Mouse (Mus musculus): Measurements from ENCODE around the gene Gm20696.

Gene Gm20696

DNA sequence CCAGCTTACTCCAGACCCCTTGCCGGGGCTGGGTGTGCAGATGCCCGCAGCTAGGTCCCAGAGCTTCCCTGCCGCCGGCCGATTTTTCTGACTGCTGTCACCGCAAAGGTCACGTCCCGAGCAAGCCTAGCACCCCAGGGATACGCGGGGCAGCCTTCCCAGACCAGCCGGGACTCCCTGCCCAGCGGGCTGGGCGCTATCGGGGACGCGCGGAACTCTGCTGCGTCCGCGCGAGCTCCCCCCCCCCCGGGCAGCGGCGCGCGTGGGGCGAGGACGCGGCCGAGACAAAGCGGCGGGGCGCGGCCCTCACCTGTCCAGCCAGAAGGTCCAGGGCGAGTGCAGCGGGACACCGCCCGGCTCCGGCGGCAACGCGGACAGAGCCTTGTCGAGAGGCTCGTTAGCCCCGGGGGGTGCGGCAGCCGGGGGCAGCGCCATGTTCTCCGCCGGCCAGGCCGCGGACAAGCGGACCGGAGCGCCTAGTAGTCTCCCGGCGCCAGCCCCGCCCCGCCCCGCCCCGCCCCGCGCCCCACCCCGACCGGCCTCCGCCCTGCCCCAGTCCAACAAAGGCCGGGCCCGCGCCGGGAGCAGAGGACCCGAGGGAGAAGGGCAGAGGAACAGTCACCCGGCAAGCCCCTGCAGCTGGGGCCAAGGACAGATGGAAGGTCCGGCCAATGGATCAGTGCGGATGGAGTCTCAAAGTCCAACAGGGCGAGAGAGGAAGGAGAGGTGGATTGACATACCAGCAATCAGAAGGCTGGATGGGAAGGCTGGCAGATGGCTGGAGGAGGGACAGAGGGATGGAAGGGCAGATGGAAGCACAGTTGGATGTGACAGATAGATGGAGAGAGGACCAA lies at the start of gene Gm20696, which contains the start of gene Eif4e3:
TSS of gene Gm20696 (minus strand) at position 480 of the 854 bp plus-strand sequence.
TSS of gene Eif4e3 (minus strand) at position 454 of the 854 bp plus-strand sequence.
- DNase-seq (ENCODE audit: low read depth, low spot score) = peak; percentile 35

DNA sequence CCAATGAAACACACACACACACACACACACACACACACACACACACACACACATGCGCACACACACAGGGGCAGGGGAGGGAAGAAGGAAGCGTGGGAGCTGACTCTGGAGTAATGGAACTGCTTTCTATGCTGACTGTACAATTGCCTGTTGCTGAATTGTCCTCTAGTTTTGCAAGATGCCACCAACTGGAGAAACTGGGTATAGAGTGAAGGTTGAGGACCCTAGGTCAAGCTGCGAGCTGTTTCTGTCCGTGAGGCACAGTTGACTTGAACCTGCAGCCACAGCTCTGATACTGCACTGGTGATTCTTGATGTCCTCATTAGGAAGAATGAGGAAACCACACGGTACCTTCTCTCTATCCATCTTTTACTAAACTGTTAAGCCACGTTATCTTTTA lies 49.3 kb upstream of the Gm20696 start:
- no peak for DNase-seq (ENCODE audit: low read depth, low spot score)

DNA sequence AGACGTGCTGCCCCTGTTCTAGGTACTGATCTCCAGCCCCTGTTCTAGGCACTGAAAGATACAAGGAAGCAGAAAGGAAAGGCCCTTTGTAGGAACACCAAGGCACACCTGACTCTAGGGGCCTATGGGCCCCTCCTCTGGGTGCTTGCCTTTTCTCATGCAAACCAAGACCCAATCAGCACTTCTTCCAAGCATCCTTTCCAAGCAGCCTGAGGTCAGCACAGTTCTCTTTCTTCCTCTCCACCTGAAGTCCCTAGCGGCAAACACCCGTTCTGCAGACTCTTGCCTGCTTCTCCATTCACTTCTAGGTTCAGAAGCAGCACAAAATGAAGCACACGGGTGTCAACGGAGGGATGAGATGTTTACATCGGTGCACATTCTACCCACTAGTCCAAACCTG lies 48.6 kb upstream of the Gm20696 start:
- DNase-seq (ENCODE audit: low read depth, low spot score) = no peak

DNA sequence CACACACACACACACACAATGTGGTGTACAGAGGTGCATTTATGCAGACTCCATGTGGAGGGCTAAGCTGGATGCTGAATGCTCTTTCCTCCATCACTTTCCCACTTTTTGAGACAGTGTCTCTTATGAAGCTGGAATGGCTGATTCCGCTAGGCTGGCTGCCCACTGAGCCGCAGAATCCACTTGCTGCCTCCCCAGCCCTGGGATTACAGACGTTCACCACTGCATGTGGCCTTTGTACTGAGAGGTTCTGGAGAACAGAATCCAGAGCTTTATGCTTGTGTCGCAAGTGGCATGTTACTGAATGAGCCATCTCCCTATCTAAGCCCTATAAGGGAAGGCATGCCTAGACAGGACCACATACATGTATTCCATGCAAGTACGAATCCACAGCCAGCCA lies 46.7 kb upstream of the Gm20696 start:
- DNase-seq (ENCODE audit: low read depth, low spot score) = no peak

DNA sequence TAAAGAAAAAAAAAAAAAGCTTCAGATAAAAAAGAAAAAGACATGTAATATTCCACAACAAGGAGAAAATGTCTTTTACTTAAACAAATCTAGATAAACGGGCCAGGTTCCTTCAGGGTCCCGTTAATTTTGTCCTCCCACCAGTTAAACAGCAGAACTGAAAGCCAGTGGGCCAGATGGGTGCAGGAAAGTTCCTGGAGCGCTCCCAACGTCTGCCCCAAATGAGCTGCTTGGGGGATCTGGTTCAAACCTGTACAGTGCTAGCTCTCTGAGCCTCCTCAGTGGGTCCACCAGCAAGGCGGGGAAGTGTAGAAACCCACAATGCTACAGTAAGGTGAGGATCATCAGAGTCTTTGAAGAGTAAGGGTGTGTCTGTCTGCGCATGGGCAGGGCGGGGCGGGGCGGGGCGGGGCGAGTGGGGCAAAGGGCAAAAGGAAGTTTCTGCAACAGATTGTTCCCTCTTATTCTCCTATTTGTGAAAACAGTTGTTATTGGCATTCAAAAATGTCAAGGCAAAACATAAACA lies 45.0 kb upstream of the Gm20696 start:
- no peak for DNase-seq (ENCODE audit: low read depth, low spot score)

DNA sequence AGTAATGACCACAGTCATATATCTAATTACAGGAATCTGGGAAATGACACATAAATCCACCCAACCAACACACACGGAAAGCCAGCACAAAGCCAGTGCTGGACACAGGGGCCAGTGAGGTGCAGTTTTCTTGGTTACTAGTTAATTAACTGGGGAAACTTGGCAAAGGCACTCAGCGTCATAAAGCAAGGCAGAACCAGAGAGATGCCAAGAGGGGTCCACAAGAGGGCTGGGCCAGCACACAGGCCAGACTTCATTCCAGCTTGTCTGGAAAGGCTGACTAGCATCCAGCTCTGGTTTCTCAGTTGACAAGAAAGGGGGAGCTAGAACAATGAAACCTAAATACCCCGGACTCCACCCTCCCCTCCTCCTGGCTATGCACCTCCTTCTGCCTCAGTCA lies 33.9 kb upstream of the Gm20696 start:
- no peak for DNase-seq (ENCODE audit: low read depth, low spot score)

DNA sequence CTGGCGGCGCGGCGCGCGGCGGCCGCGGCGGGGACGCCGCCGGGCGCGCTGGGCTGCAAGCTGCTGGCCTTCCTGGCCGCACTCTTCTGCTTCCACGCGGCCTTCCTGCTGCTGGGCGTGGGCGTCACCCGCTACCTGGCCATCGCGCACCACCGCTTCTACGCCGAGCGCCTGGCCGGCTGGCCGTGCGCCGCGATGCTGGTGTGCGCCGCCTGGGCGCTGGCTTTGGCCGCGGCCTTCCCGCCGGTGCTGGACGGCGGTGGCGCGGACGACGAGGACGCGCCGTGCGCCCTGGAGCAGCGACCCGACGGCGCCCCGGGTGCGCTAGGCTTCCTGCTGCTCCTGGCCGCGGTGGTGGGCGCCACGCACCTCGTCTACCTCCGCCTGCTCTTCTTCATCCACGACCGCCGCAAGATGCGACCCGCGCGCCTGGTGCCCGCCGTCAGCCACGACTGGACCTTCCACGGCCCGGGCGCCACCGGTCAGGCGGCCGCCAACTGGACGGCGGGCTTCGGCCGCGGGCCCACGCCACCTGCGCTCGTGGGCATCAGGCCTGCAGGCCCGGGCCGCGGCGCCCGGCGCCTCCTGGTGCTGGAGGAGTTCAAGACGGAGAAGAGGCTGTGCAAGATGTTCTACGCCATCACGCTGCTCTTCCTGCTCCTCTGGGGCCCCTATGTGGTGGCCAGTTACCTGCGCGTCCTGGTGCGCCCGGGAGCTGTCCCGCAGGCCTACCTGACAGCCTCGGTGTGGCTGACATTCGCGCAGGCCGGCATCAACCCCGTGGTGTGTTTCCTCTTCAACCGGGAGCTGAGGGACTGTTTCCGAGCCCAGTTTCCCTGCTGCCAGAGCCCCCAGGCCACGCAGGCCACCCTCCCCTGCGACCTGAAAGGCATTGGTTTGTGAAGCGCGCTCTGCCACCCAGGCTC lies 26.6 kb upstream of the Gm20696 start:
- no peak for DNase-seq (ENCODE audit: low read depth, low spot score)

DNA sequence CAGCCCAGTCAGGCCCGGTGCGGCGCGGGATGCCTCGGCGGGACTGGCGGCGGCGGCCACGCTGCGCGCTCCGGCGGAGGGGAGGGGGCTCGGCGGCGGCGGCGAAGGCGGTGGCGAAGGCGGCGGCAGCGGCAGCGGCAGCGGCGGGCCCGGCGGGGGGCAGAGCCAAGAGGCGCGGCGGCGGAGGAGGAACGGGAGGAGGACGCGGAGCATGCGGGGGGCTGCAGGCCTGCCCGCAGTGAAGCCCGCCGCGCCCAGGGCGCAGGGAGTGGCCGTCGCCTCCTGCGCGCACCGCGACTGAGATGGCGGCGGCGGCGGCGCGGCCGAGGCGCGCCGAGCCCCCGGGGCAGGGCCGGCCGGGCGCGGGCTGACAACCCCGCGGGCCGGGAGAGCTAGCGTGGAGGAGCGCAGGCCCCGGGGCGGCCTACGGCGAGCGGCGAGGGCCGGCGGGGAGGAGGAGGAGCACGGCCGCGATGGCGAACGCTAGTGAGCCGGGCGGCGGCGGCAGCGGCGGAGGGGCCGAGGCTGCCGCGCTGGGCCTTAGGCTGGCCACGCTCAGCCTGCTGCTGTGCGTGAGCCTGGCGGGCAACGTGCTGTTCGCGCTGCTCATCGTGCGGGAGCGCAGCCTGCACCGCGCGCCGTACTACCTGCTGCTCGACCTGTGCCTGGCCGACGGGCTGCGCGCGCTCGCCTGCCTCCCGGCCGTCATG lies 25.8 kb upstream of the Gm20696 start, which contains the start of gene Gpr27:
TSS of gene Gpr27 (plus strand) at position 474 of the 710 bp plus-strand sequence.
- peak; percentile 44 for DNase-seq (ENCODE audit: low read depth, low spot score)

DNA sequence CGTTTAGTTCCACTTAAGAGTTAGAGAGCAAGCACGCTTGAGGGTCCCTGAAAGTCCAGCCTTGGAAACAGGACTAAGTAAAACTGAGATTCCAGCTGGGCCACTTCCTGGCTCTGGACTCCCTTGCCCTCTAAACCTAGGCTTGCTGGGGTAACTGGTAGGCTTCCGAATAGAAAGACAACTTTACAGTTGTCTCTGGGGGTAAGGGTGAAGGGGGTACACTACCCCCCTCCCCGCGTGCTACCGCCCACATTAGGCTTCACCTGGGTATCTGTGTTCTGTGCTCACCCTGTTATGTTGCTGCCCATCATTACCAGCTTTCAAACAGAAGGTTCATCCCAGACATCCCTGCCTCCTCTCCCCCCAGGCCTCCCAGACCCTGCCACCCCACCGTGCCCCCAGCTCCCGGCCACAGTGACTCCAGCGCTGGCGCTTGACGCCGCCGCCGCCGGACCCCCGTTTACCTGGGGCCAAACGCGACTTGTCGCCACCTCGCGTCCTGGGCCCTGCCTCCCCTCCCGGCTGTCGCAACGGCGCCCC lies 25.1 kb upstream of the Gm20696 start:
- no peak for DNase-seq (ENCODE audit: low read depth, low spot score)

DNA sequence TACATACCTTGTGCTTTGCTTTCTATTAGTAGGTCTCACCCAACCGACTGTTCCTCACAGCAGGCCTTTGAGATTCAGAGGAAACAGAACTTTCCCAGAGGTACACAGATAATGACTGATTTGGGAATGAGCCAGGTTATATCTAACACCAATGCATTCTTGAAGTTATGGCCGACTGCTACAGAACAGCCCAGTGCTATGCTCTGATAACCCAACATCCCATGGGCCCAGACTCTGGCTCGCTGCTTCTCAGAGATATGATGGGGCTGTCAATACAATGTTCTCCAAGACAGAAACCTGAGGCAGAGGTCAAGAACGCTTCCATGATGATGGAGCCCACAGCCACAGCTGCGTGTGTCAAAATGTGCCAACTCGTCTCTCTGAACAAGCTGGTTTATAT lies 21.9 kb upstream of the Gm20696 start:
- DNase-seq (ENCODE audit: low read depth, low spot score) = no peak

DNA sequence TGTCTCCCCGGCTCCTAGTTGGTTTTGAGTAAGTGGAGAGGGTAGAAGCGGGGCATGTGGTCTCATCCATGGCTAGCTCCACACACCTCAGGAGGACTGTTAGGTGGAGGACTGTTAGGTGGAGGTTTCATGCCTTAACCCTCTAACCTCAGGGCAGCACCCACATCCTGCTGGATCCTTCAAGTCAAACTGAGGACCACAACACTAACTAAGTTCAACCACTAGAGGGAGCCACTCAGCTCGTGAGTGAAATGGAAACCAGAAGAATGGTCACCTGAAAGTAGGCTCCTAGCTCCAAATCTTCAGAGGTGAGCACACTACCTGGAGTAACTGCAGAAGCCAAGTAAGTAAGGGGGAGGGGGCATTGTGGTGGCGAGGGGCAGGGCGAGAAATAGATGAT lies 18.3 kb upstream of the Gm20696 start:
- DNase-seq (ENCODE audit: low read depth, low spot score) = peak; percentile 51

DNA sequence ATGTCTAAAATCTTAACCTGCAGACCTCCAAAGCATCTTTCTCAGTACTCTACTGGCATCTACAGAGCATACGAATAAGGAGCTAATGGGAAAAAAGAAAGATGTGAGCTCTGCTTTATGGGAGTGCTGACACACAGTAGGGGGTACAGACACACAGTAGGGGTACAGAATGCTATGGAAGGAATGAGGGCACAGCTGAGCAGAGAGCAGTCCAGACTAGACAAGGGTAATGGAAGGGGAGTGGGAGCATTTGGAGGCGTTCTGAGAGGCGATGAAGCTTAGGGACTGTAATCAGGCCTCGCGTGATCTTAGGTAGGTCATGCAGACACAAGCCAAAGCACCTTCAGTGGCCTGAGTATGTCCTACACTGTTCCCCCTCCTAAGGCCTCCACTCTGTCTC lies 17.4 kb upstream of the Gm20696 start:
- no peak for DNase-seq (ENCODE audit: low read depth, low spot score)

DNA sequence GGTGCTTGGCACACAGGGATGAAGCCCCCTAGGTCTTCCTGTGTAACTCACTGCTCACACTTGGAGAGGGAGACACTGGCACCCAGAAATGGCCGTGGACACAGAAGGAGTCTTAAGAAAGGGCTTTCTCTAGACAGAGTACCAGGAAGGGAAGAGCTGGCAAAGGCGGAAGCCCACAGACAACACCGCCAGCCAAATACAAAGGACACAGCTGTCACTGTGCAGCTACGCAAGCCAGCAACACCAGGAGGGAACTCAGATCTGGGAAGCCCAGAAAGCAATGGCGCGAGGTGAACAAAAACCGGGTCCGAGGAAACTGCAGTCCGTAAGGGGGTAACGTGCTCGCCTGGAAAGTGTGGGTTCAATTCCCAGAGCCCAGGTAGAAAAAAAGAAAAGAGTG lies 11.5 kb upstream of the Gm20696 start:
- DNase-seq (ENCODE audit: low read depth, low spot score) = no peak

DNA sequence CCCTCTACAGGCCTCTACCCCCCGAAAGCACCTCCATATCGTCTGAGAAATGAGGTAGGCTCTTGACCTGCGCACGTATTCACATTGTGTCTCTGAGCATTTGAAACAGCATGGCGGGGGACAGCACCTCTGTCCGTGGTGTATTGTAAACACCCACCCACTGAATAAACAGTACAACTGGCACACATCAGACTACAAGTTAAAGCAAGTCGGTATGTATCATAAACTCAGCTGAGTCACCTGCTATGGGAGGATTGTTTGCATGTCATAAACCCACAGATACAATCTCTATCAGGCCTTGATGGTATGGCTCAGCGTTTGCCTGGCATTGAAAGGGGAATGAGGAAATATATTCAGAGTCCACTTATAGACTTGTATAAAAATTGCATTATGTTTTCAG lies 10.7 kb upstream of the Gm20696 start:
- no peak for DNase-seq (ENCODE audit: low read depth, low spot score)

DNA sequence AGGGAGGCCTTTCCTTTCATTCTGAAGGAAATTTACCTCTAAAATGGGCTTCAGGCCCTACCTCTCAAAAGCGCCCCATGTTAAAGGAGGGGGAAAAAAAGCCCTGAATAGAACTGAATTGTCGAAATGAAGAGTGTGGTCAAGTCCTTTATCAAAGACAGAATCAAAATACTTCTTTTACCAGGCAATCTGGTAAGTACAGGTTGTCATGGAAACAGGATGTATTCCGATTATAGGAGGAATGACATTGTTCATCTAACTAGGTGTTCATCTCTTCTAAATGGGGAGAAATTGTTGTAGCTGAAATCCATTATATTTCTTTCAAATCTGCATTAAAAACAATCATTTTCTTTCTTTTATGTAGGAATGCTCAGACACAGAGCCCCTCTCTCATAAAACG lies 7.9 kb upstream of the Gm20696 start:
- DNase-seq (ENCODE audit: low read depth, low spot score) = no peak

DNA sequence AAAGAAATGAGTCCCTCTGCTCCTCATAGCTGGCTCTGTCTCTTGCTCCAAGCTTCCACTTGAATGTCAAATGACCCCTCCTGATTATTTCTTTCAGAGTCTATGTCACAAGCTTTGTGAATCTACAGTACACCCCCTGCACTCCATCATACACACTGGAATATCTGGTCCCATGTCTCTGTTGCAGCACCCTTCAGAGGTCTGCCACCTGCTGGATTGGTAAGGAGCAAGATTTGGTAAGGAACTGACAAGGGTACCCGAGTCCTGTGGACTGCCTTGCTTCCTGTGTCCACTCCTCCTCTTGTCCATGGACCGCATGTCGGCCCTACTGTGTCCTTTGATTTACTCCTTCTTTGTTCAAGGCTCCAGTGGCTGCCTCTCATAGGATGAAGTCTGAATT lies 5.2 kb upstream of the Gm20696 start:
- DNase-seq (ENCODE audit: low read depth, low spot score) = no peak

DNA sequence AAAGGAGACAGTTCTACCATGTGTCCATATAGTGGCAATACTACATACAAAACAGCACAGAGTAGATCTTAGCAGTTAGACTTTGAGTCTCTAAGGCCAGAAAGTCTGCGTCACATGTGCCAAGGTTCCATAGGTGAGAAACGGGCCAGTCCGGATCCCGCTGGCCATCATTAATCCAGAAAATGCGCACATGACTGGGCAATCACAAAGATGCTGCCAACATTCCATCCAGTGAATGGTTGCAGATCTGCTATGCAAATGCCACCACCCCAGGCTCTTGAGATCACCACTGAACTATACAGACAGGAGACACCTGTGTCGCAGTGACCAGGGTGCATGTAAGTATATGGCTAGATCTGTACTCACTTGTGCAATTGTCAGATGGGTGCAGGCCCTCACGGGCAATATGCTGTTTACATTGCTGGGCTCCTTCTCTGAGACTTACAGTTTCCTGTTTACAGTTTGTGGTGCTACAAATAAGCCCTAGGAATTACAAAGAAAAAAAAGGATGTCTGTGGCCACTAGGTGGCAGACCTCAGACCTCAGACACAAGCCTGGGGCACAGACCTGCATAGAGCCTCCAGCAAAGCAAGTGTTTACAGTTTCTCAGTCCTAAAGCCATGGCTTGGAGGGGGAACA lies 4.0 kb upstream of the Gm20696 start:
- peak; percentile 75 for DNase-seq (ENCODE audit: low read depth, low spot score)

DNA sequence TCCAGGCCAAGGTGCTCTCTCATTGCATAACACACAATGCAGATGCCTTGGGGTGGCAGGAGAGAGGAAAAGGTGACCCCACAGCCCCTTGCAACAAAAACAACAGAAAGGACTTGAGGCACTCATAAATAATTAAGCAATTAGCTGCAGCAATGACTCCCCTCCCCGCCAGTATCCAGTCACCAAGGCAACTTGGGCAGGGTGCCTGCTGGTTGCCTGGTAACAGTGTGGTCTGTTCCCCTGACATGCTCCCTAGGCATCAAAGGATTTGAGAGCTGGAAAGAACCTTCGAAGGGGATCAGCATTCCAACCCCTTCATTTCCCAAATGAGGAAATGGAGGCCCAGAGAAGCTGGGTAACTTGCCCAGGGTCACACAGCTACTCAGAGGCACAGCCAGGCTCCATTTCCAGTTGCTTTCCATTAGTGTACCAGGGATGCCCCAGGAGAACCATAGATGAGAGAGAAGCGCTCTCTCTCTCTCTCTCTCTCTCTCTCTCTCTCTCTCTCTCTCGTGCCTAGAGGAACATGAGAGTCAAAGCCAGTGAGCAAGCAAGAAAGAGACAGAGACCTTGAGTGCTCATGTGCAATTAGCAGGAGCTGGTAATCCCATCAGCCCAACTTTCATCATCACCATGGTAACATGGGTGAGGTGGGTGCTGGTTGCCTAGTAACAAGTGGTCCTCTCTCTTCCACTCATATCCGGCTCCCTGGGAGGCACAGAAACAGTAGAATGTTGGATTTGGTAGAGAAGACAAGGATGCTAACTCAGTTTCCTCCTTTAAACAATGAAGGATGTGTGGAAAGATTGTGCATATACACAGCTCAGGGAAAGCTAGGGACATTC lies 3.1 kb upstream of the Gm20696 start:
- DNase-seq (ENCODE audit: low read depth, low spot score) = no peak

DNA sequence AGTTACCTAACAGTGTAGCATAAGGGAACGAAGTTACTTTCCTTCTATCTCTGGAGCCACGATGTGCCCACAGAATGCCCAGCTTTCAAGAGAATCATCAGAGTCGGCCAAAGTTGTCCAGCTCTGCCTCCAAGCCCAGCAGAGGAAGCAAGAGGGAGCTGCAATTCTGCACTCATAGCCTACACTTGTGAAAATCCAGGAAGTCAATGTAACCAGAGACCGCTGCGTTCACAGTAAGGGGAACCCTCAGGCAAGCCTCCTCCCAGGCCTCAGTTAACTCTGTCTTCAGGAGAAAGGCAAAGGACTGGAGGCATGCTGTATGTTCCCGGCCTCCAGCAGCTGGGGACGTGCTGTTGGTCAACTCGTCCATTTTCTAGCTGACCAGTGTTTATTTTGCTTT lies 693 bp upstream of the Gm20696 start:
- peak; percentile 58 for DNase-seq (ENCODE audit: low read depth, low spot score)
